Mouse (Mus musculus): ENCODE measurements around the gene Zdhhc3. TPM values are rescaled to one million over a fixed set of nuclear protein-coding genes. Genes with fewer than 3 reads are reported as not detected.

Zdhhc3 gene
- polyA plus RNA-seq (2012; rRNA removed) (11.2 and 18.3 TPM in 2 replicates), polyA plus RNA-seq (2014; fragmentation: Nextera tagmentation; extraction: Ambion mirVana) (21.9 and 24.2 TPM in 2 replicates)

DNA sequence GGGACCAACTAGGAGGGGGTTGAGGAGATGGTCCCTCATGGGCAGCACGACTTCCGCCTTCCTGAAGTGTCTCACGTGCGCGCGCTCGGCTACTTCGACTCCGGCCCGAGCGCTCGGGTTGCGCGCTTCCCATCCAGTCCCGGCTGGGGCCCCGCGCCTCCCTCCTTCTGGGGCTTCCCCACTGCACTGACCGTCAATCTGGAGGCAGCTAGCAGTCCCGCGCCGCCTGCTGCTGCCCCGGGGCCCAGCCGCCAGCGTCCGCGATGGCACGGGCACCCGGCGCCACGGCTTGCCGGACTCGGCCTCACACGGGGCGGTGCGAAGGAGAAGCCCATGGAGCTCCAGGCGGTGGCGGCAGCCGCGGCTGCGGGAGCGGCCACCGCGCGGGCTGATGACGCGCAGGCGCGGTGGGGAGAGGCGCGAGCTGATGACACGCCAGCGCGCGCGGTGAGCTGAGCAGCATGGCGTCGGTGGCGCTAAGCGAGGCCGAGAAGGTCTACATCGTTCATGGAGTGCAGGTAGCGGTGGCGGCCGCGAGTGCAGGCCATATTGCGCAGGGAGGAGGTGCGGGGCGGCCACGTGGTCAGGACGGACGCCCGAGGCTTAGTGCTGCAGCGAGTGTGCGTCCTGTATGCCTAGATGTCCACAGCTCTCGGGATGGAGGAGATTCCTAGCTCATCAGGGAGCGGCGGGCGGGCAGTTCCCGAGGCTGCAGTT lies at the start of gene Zdhhc3, which contains the start of gene Exosc7:
Gene Zdhhc3, minus strand, starts transcription at position 401 of the 717 bp plus-strand sequence.
Gene Exosc7, plus strand, starts transcription at position 411 of the 717 bp plus-strand sequence.
- TF ChIP-seq EP300 (IDR thresholded peaks at IDR 0.05; ENCODE audit: low read depth) (no peak), CTCF (IDR thresholded peaks at IDR 0.05; ENCODE audit: low read depth) (peak; percentile 20; the same call in 1 of the 2 replicates)
- Histone ChIP-seq H3K9ac (replicated peaks) (peak within 1 kb of the TSS; percentile 74), H3K4me1 (replicated peaks; ENCODE audit: control insufficient read depth in 2 of 2, insufficient read depth in 2 of 2, low read length in 1 of 2) (peaks cover 15 to 17% of the 10 kb centered on the region in 2 experiments), H3K4me2 (ENCODE audit: low read depth) (peak within 1 kb of the TSS; percentile 91), H3K36me3 (replicated peaks; ENCODE audit: control insufficient read depth, insufficient read depth, low read depth) (no peaks in the 10 kb centered on the region; the same call in none of the 2 replicates), H3K27ac (peak within 1 kb of the TSS; percentile 51), H3K9me3 (ENCODE audit: control insufficient read depth, low read length) (no peaks in the 10 kb centered on the region), H3K27me3 (ENCODE audit: control insufficient read depth, insufficient read depth, low read length) (no peaks in the 10 kb centered on the region), H3K4me3 (ENCODE audit: insufficient read depth in 1 of 2, low read depth in 2 of 2, low read length in 2 of 2) (peak within 1 kb of the TSS; percentile 68 to 78)
- DNase-seq (ENCODE audit: low read depth in 3 of 3, low spot score in 3 of 3) = peak; percentile 77 to 82 (median 78)
- peak; percentile 95 for ATAC-seq (ENCODE audit: insufficient read depth)
- under 1% methylated on average over 79 of the region's 79 CpGs for WGBS (ENCODE audit: insufficient replicate concordance)

DNA sequence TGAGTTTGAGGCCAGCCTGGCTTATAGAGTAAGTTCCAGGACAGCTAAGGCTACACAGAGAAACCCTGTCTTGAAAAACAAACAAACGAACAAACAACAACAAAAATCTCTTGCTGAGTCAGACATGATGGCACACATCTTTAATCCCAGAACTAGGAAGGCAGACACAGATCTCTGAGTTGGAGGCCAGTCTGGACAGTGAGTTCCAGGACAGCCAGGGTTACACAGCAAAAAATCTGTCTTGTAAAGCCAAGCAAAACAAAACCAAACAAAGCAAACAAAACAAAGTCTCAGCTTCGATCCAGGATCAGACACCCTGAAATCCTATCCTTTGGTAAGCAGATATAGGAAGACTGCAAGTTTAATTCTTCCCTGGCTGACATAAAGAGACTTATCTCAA lies 48.8 kb upstream of the Zdhhc3 start:
- Histone ChIP-seq H3K9me3 (ENCODE audit: control insufficient read depth, low read length) (no peaks in the 10 kb centered on the region), H3K4me1 (replicated peaks; ENCODE audit: control insufficient read depth in 2 of 2, insufficient read depth in 2 of 2, low read length in 1 of 2) (no peaks in the 10 kb centered on the region), H3K27me3 (ENCODE audit: control insufficient read depth, insufficient read depth, low read length) (no peaks in the 10 kb centered on the region), H3K4me3 (ENCODE audit: insufficient read depth in 1 of 2, low read depth in 2 of 2, low read length in 2 of 2) (no peak overlapping the region), H3K27ac (no peak overlapping the region), H3K36me3 (replicated peaks; ENCODE audit: control insufficient read depth, insufficient read depth, low read depth) (no peaks in the 10 kb centered on the region), H3K4me2 (ENCODE audit: low read depth) (no peak overlapping the region), H3K9ac (replicated peaks) (no peak overlapping the region)
- TF ChIP-seq EP300 (IDR thresholded peaks at IDR 0.05; ENCODE audit: low read depth) (no peak), CTCF (IDR thresholded peaks at IDR 0.05; ENCODE audit: low read depth) (no peak)
- ATAC-seq (ENCODE audit: insufficient read depth) (no peak), DNase-seq (ENCODE audit: low read depth in 3 of 3, low spot score in 3 of 3) (no peak)
- 45% methylated on average over 2 of the region's 2 CpGs for WGBS (ENCODE audit: insufficient replicate concordance)

DNA sequence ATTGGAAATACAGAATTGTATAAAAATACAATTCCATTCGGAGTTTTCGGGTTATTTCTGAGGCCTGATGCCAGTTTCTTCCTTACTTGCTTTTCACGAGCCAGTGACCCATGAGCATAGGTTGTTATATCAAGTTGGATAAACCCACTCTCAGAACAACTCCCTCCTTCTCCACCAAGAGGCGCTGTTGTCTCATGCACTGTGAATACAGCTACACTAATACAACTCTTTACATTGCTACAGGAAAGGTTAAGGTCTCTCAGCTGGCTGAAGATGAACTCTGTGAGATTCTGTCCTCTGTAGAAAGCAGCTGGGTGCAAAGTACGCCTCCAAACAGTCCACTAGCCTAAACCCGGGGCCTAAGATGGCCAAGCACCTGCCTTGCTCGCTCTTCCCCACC lies 46.3 kb upstream of the Zdhhc3 start:
- Histone ChIP-seq H3K9ac (replicated peaks) (no peak overlapping the region), H3K36me3 (replicated peaks; ENCODE audit: control insufficient read depth, insufficient read depth, low read depth) (no peaks in the 10 kb centered on the region), H3K4me1 (replicated peaks; ENCODE audit: control insufficient read depth in 2 of 2, insufficient read depth in 2 of 2, low read length in 1 of 2) (no peaks in the 10 kb centered on the region), H3K9me3 (ENCODE audit: control insufficient read depth, low read length) (no peaks in the 10 kb centered on the region), H3K27me3 (ENCODE audit: control insufficient read depth, insufficient read depth, low read length) (no peaks in the 10 kb centered on the region), H3K4me3 (ENCODE audit: insufficient read depth in 1 of 2, low read depth in 2 of 2, low read length in 2 of 2) (no peak overlapping the region), H3K4me2 (ENCODE audit: low read depth) (no peak overlapping the region), H3K27ac (no peak overlapping the region)
- TF ChIP-seq EP300 (IDR thresholded peaks at IDR 0.05; ENCODE audit: low read depth) = no peak
- TF ChIP-seq CTCF (IDR thresholded peaks at IDR 0.05; ENCODE audit: low read depth) = peak; percentile 73
- DNase-seq (ENCODE audit: low read depth in 3 of 3, low spot score in 3 of 3) = peak; percentile 36 to 53 (median 39)
- WGBS (ENCODE audit: insufficient replicate concordance) = 43% methylated on average over 7 of the region's 7 CpGs
- ATAC-seq (ENCODE audit: insufficient read depth) = peak; percentile 60

- Histone ChIP-seq H3K4me1 (replicated peaks; ENCODE audit: control insufficient read depth in 2 of 2, insufficient read depth in 2 of 2, low read length in 1 of 2) (no peaks in the 10 kb centered on the region), H3K27ac (no peak overlapping the region), H3K4me3 (ENCODE audit: insufficient read depth in 1 of 2, low read depth in 2 of 2, low read length in 2 of 2) (no peak overlapping the region), H3K4me2 (ENCODE audit: low read depth) (no peak overlapping the region), H3K9ac (replicated peaks) (no peak overlapping the region), H3K36me3 (replicated peaks; ENCODE audit: control insufficient read depth, insufficient read depth, low read depth) (no peaks in the 10 kb centered on the region), H3K27me3 (ENCODE audit: control insufficient read depth, insufficient read depth, low read length) (no peaks in the 10 kb centered on the region), H3K9me3 (ENCODE audit: control insufficient read depth, low read length) (no peaks in the 10 kb centered on the region)
- no peak for ATAC-seq (ENCODE audit: insufficient read depth)
- 41% methylated on average over 8 of the region's 8 CpGs for WGBS (ENCODE audit: insufficient replicate concordance)
- DNase-seq (ENCODE audit: low read depth in 3 of 3, low spot score in 3 of 3) = peak in 1 of 3 experiments; percentile 27
- TF ChIP-seq CTCF (IDR thresholded peaks at IDR 0.05; ENCODE audit: low read depth) (peak; percentile 60), EP300 (IDR thresholded peaks at IDR 0.05; ENCODE audit: low read depth) (no peak)
These were observed 45.3 kb upstream of the Zdhhc3 start for GRCm38 (mm10) chr9:123158125-123158836.

DNA sequence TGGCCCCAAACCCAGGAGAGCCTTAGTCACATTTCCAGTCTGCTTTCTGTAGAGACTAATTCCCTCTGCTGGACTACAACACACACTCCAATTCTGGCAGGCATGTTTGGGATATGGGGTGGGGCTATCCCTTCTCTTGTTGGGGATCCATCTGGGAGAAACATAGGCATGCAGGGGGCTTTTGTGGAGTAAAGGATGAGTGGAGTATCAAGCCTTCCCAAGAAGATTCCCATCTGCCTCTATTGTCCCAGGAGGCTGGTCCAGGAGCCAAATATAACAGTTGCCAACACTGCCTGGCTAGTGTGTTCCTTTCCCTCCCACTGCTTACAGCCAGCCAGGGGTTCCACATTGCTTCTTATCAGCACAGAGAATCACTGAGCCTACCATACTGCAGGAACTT lies 44.7 kb upstream of the Zdhhc3 start:
- Histone ChIP-seq H3K27ac (no peak overlapping the region), H3K9ac (replicated peaks) (no peak overlapping the region), H3K9me3 (ENCODE audit: control insufficient read depth, low read length) (no peaks in the 10 kb centered on the region), H3K4me2 (ENCODE audit: low read depth) (no peak overlapping the region), H3K27me3 (ENCODE audit: control insufficient read depth, insufficient read depth, low read length) (no peaks in the 10 kb centered on the region), H3K4me1 (replicated peaks; ENCODE audit: control insufficient read depth in 2 of 2, insufficient read depth in 2 of 2, low read length in 1 of 2) (no peaks in the 10 kb centered on the region), H3K4me3 (ENCODE audit: insufficient read depth in 1 of 2, low read depth in 2 of 2, low read length in 2 of 2) (no peak overlapping the region), H3K36me3 (replicated peaks; ENCODE audit: control insufficient read depth, insufficient read depth, low read depth) (no peaks in the 10 kb centered on the region)
- ATAC-seq (ENCODE audit: insufficient read depth) (no peak), DNase-seq (ENCODE audit: low read depth in 3 of 3, low spot score in 3 of 3) (no peak)
- TF ChIP-seq EP300 (IDR thresholded peaks at IDR 0.05; ENCODE audit: low read depth) = no peak
- no peak for TF ChIP-seq CTCF (IDR thresholded peaks at IDR 0.05; ENCODE audit: low read depth)
